Mouse (Mus musculus) testis, adult 2 months (tissue): ENCODE measurements around the gene Gatad2b. TPM values are rescaled to one million over a fixed set of nuclear protein-coding genes. Genes with fewer than 3 reads are reported as not detected.
"Not testable (repeated sequence)": the region's sequence is repeated elsewhere in the genome, so short reads cannot be mapped to it uniquely, and the experiment has no call there.

Experiments used
- H3K27ac ChIP-seq: fragments of 200-500 bp; 2 replicates; pipeline ENCODE4 v1.5.1; 2012; ENCODE audit warnings: low read depth, low read length; ENCODE audit not compliant: control insufficient read depth, insufficient read depth
- H3K27me3 ChIP-seq: fragments of 200-500 bp; 2 replicates; pipeline ENCODE4 v1.6.1; 2012; ENCODE audit warnings: mild to moderate bottlenecking, low read length, moderate library complexity; ENCODE audit not compliant: control insufficient read depth, insufficient read depth
- H3K36me3 ChIP-seq: fragments of 200-500 bp; 2 replicates; pipeline ENCODE4 v1.6.1; 2012; ENCODE audit warnings: mild to moderate bottlenecking, low read length; ENCODE audit not compliant: control insufficient read depth, insufficient read depth
- H3K4me1 ChIP-seq: fragments of 200-500 bp; 2 replicates; pipeline ENCODE4 v1.6.1; 2012; ENCODE audit warnings: low read length; ENCODE audit not compliant: control insufficient read depth, insufficient read depth
- H3K4me3 ChIP-seq: fragments of 200-500 bp; 2 replicates; pipeline ENCODE4 v1.5.1; 2012; ENCODE audit warnings: low read depth, mild to moderate bottlenecking, low read length, moderate library complexity, mixed read lengths; ENCODE audit not compliant: control insufficient read depth
- CTCF ChIP-seq: fragments of 200-500 bp; IDR thresholded peaks from 2 replicates; pipeline ENCODE4 v1.5.1; 2012; ENCODE audit warnings: low read depth, mild to moderate bottlenecking, inconsistent platforms, low read length, moderate library complexity; ENCODE audit not compliant: control insufficient read depth, insufficient read depth, insufficient replicate concordance
- POLR2A ChIP-seq: fragments of 200-500 bp; IDR thresholded peaks from 2 replicates; pipeline ENCODE4 v1.6.1; 2012; ENCODE audit warnings: low read depth, mild to moderate bottlenecking, inconsistent platforms, low read length, moderate library complexity; ENCODE audit not compliant: control insufficient read depth
- polyA plus RNA-seq: library from polyadenylated mRNA; depleted of rRNA; stranded (reverse); fragments of >200 nt; gene quantifications from 2 replicates; pipeline ENCODE4 v1.2.3, GENCODE M21; 2012

Gene Gatad2b
- polyA plus RNA-seq, 1 experiment = 34.5 TPM

DNA sequence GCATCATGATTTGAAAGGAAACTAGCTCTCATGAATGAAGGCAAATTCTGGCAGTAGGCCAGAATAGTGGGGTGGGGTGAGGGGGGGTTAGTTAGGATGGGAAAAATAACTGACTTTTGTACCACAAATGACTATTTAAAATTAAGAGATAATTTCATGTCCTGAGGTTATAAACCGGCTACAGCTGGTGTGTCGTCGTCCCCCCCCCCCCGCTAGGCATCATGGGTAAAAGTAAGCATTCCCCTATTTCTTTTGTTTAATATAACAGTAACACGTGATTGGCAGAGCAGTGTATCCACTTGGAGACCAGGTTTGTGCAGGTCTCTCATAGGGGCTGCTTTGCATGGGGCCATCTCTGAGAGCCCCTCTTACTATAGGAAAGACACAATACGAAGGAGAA is 29.3 kb downstream of the Gatad2b start:
- Histone ChIP-seq H3K27me3 (no peaks in the 10 kb centered on the region), H3K4me1 (no peaks in the 10 kb centered on the region; the same call in 1 of the 2 replicates), H3K4me3 (no peak overlapping the region), H3K27ac (no peak overlapping the region), H3K36me3 (no peaks in the 10 kb centered on the region)
- TF ChIP-seq CTCF (no peak), POLR2A (no peak)

DNA sequence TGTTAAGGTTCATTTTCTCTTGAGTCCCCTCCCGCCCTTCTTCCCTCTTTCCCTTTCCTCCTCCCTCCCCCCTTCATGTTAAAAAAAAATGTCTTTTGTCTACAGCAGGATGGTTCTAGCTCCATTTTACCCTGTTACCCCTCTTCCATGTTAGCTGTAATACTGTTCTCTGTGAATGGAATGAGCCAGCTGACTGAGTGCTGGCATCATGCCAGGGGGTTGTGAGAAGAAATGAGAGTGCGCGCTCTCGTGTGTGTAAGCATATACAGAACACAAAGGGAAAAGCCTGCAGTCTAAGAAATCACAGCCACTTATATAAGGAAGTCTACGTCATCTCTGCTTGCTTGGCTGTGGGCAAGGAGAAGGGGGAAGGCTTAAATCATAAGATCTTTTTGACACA is 30.1 kb downstream of the Gatad2b start:
- no peaks in the 10 kb centered on the region for H3K36me3 ChIP-seq
- no peaks in the 10 kb centered on the region for H3K27me3 ChIP-seq
- H3K4me1 ChIP-seq = no peaks in the 10 kb centered on the region; the same call in 1 of the 2 replicates
- no peak for TF ChIP-seq CTCF
- TF ChIP-seq POLR2A = no peak
- H3K27ac ChIP-seq = no peak overlapping the region
- H3K4me3 ChIP-seq = no peak overlapping the region

DNA sequence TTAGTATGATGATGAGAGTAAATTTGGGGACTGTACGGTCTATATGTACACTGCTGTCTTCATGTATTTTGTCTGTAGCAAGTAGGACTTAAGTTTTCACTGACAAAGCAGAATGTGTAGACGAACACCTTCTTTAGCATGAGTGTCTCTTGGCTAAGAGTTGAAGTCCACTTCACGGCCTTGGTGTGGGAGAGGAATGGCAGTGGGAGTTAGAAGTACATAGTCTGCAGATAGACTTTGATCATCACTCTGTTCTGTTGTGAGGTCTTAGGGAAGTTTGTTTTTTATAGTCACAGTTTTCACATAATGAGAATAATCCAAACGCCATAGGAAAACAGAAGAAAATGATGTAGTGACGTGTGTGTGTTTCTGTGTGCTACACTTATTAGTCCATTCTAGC is 39.5 kb downstream of the Gatad2b start:
- H3K27me3 ChIP-seq = no peaks in the 10 kb centered on the region
- no peaks in the 10 kb centered on the region; the same call in 1 of the 2 replicates for H3K4me1 ChIP-seq
- no peak overlapping the region for H3K27ac ChIP-seq
- TF ChIP-seq CTCF = no peak
- TF ChIP-seq POLR2A = no peak
- H3K36me3 ChIP-seq = no peaks in the 10 kb centered on the region
- H3K4me3 ChIP-seq = no peak overlapping the region

DNA sequence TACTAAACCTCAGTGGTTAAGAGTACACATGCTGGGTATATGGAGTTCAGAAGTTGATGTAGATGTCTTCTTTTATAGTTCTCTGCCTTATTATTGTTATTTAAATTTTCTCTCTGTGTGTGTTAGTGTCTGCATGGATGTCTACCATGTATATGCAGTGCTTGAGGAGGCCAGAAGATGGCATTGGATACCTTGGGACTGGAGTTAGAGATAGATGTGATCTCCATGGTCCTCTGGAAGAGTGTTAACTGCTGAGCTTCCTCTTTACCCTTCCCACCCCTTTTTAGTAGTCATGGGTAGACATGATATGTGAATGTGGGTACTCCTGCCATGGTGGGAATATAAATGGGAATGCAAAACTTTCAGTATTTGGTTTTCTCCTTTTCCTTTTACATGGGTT is 42.5 kb downstream of the Gatad2b start:
- no peak for TF ChIP-seq POLR2A
- TF ChIP-seq CTCF = no peak

DNA sequence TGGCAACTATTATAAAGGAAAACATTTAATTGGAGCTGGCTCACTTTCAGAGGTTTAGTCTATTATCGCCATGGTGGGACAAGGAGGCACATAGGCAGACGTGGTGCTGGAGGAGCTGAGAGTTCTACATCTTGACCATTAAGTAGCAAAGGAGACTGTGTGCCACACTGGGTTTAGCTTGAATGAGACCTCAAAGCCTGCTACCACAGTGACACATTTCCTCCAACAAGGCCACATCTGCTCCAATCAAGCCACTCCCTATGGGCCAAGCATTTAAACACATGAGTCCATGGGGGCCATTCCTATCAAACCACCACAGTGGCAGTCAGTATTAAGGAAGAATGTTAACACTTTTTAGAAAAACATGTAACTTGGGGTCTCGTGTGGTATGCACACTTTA is 45.2 kb downstream of the Gatad2b start:
- Histone ChIP-seq H3K36me3 (no peaks in the 10 kb centered on the region), H3K27ac (peak overlapping the region; percentile 36; the same call in 1 of the 2 replicates), H3K4me1 (no peaks in the 10 kb centered on the region; the same call in 1 of the 2 replicates), H3K4me3 (no peak overlapping the region), H3K27me3 (no peaks in the 10 kb centered on the region)
- TF ChIP-seq CTCF = no peak
- no peak for TF ChIP-seq POLR2A

More for the DNA sequence above, 42.5 kb downstream of the Gatad2b start:
- Histone ChIP-seq H3K4me3 (no peak overlapping the region), H3K36me3 (no peaks in the 10 kb centered on the region), H3K4me1 (no peaks in the 10 kb centered on the region; the same call in 1 of the 2 replicates), H3K27ac (no peak overlapping the region), H3K27me3 (no peaks in the 10 kb centered on the region)

DNA sequence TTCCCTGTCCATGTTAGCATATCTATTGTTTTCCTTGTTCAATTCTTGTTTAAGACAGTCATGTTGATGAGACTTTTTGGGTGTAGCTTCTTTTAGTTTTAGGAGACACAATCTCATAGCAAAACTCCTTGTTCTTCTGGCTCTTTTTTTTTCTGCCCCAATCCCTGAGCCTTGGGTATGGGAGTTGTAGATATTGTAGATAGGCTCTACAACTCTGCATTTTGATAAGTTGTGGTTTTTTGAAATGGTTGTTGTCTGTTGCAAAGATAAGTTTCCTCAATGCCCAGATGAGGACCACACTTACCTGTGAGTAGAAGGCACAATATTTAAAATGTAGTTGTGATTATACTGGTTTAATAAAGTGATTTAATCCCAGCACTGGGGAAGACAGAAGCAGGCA is 47.2 kb downstream of the Gatad2b start:
- Histone ChIP-seq H3K27me3 (no peaks in the 10 kb centered on the region), H3K27ac (no peak overlapping the region), H3K36me3 (no peaks in the 10 kb centered on the region), H3K4me1 (no peaks in the 10 kb centered on the region; the same call in 1 of the 2 replicates), H3K4me3 (no peak overlapping the region)
- TF ChIP-seq POLR2A (no peak), CTCF (no peak)

DNA sequence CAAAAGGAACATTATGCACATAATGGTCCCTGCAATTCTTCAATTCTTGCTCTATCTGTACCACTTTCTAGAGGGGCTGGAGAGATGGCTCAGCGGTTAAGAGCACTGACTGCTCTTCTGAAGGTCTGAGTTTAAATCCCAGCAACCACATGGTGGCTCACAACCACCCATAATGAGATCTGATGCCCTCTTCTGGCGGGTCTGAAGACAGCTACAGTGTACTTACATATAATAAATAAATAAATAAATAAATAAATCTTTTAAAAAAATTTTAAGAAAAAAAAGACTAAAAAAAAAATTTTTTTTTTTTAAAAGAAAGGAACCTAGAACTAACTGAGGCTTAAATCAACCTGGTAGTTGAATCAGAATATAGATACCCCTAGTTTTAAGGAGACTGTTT is 49.9 kb downstream of the Gatad2b start:
- H3K4me1 ChIP-seq, H3K36me3 ChIP-seq, H3K27ac ChIP-seq, H3K27me3 ChIP-seq: not testable (repeated sequence)
- peak overlapping the region; percentile 44; the same call in 1 of the 2 replicates for H3K4me3 ChIP-seq

DNA sequence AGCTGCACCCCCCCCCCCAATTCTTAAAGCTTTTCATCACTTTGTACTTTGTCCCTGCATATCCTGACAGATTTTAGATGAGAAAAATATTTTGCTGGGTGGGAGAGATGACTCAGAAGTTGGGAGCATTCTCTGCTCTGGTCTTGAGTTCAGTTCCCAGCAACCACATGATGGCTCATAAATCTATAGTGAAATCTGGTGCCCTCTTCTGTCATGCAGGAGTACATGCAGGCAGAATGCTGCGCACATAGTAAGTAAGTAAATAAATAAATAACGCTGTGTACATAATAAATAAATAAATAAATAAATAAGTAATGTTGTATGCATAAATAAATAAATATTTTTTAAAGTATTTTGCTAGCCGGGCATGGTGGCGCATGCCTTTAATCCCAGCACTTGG is 54.9 kb downstream of the Gatad2b start:
- no peak for TF ChIP-seq POLR2A
- no peak for TF ChIP-seq CTCF
- Histone ChIP-seq H3K27me3 (no peaks in the 10 kb centered on the region), H3K4me1 (no peaks in the 10 kb centered on the region), H3K4me3 (no peak overlapping the region), H3K36me3 (peaks cover 4% of the 10 kb centered on the region), H3K27ac (no peak overlapping the region)
